Mouse (Mus musculus) left cerebral cortex, adult 18-20 months (tissue): Measurements from ENCODE around the gene Kbtbd7. TPM values are rescaled to one million over a fixed set of nuclear protein-coding genes. Genes with fewer than 3 reads are reported as not detected.
"Not testable (repeated sequence)": the region's sequence is repeated elsewhere in the genome, so short reads cannot be mapped to it uniquely, and the experiment has no call there.

Source experiments
- DNase-seq, 2 experiments: peaks; one replicate each; pipeline ENCODE4 v3.0.0; 2021 to 2022; ENCODE audit warnings: low spot score in 2 of 2, mixed read lengths in 1 of 2
- long read RNA-seq, 2 experiments: library from polyadenylated mRNA; stranded (forward); transcript quantifications; one replicate each; pipeline ENCODE4 v2.0.0; 2021
- total RNA-seq, 2 experiments: library from RNA; stranded (reverse); gene quantifications; 2 replicates each; pipeline ENCODE4 v1.2.3; 2021

Gene Kbtbd7
- total RNA-seq: 10 to 100 TPM; 41.5 to 43.3 TPM
- long read RNA-seq, experiment 1, full-length matches to known transcripts: 27 of 27 reads
- long read RNA-seq, experiment 1, partial matches to known transcripts: 0 of 27 reads
- long read RNA-seq, experiment 1, other reads (novel, unspliced or antisense): 0 of 27 reads
- long read RNA-seq, experiment 2, full-length matches to known transcripts: 21 of 21 reads
- long read RNA-seq, experiment 2, partial matches to known transcripts: 0 of 21 reads
- long read RNA-seq, experiment 2, other reads (novel, unspliced or antisense): 0 of 21 reads

- peak; percentile 92 for DNase-seq
Observed at GRCm38 (mm10) chr14:79425979-79426729, at the start of gene Kbtbd7. Kbtbd7 (plus strand) TSS chr14:79426511.

- DNase-seq: no peak
Observed at GRCm38 (mm10) chr14:79377041-79377440, 49.3 kb upstream of the Kbtbd7 start.

GRCm38 (mm10) chr14:79383120-79383519 lies 43.2 kb upstream of the Kbtbd7 start:
- DNase-seq: no peak

GRCm38 (mm10) chr14:79388304-79388703 lies 38.0 kb upstream of the Kbtbd7 start:
- no peak for DNase-seq

- DNase-seq: no peak
Observed at GRCm38 (mm10) chr14:79389438-79390264, 36.7 kb upstream of the Kbtbd7 start.

GRCm38 (mm10) chr14:79390265-79390926 lies 35.9 kb upstream of the Kbtbd7 start, which contains the start of gene Naa16:
Naa16 (minus strand) TSS chr14:79390778.
- peak; percentile 93 to 95 for DNase-seq

- DNase-seq: no peak
Observed at GRCm38 (mm10) chr14:79393289-79393688, 33.0 kb upstream of the Kbtbd7 start.

- no peak for DNase-seq
Observed at GRCm38 (mm10) chr14:79394564-79394963, 31.7 kb upstream of the Kbtbd7 start.

- peak; percentile 66 to 71 for DNase-seq
Observed at GRCm38 (mm10) chr14:79397321-79398122, 28.8 kb upstream of the Kbtbd7 start, which contains the start of gene Mtrf1. Mtrf1 (plus strand) TSS chr14:79397772.

- DNase-seq: no peak
Observed at GRCm38 (mm10) chr14:79407641-79408040, 18.7 kb upstream of the Kbtbd7 start.

- DNase-seq: no peak
Observed at GRCm38 (mm10) chr14:79409278-79409830, 17.0 kb upstream of the Kbtbd7 start.

- no peak for DNase-seq
Observed at GRCm38 (mm10) chr14:79410662-79411061, 15.6 kb upstream of the Kbtbd7 start.

- DNase-seq: no peak
Observed at GRCm38 (mm10) chr14:79413121-79413520, 13.2 kb upstream of the Kbtbd7 start.

- DNase-seq: no peak
Observed at GRCm38 (mm10) chr14:79420083-79420685, 6.1 kb upstream of the Kbtbd7 start.

GRCm38 (mm10) chr14:79426730-79427365 lies 537 bp downstream of the Kbtbd7 start:
- DNase-seq: not testable (repeated sequence)

- DNase-seq: no peak
Observed at GRCm38 (mm10) chr14:79434068-79434467, 7.8 kb downstream of the Kbtbd7 start.

- DNase-seq: no peak
Observed at GRCm38 (mm10) chr14:79440655-79441054, 14.3 kb downstream of the Kbtbd7 start.

- DNase-seq: no peak
Observed at GRCm38 (mm10) chr14:79441441-79441840, 15.1 kb downstream of the Kbtbd7 start.

GRCm38 (mm10) chr14:79444601-79445000 lies 18.3 kb downstream of the Kbtbd7 start:
- DNase-seq: no peak
